Mouse (Mus musculus) heart, postnatal 0 days (tissue): ENCODE results near the gene Gtf2h2. TPM values are rescaled to one million over a fixed set of nuclear protein-coding genes. Genes with fewer than 3 reads are reported as not detected.
"Not testable (repeated sequence)": the region's sequence is repeated elsewhere in the genome, so short reads cannot be mapped to it uniquely, and the experiment has no call there.

Experiments used
- ATAC-seq: fragments of 200-750 bp; cut with Nextera tagmentation; 2 replicates; pipeline ENCODE4 v1.8.0; 2017; ENCODE audit warnings: low read depth, moderate number of reproducible peaks, moderate library complexity; ENCODE audit not compliant: insufficient read depth
- DNase-seq: peaks from one replicate; pipeline ENCODE4 v3.0.0-alpha.2; 2016; ENCODE audit warnings: low spot score
- H3K27ac ChIP-seq: fragments of 300-500 bp; sonication (generic); 2 replicates; pipeline ENCODE4 v1.5.1; 2014; ENCODE audit warnings: low read depth, mild to moderate bottlenecking
- H3K27me3 ChIP-seq: fragments of 300-500 bp; sonication (generic); 2 replicates; pipeline ENCODE4 v1.6.1; 2014; ENCODE audit warnings: low read length, mixed read lengths; ENCODE audit not compliant: control insufficient read depth, insufficient read depth
- H3K36me3 ChIP-seq: fragments of 300-500 bp; sonication (generic); replicated peaks from 2 replicates; pipeline ENCODE4 v1.6.1; 2014; ENCODE audit warnings: low read length, mixed read lengths; ENCODE audit not compliant: control insufficient read depth, insufficient read depth
- H3K4me1 ChIP-seq: fragments of 300-500 bp; sonication (generic); 2 replicates; pipeline ENCODE4 v1.6.1; 2014; ENCODE audit warnings: antibody characterized with exemption; ENCODE audit not compliant: control insufficient read depth, insufficient read depth
- H3K4me2 ChIP-seq: fragments of 300-500 bp; sonication (generic); 2 replicates; pipeline ENCODE4 v1.6.1; 2014; ENCODE audit warnings: low read depth, mild to moderate bottlenecking, low read length, moderate library complexity
- H3K4me3 ChIP-seq: fragments of 300-500 bp; sonication (generic); 2 replicates; pipeline ENCODE4 v1.5.1; 2014; ENCODE audit warnings: low read depth, low read length
- H3K9ac ChIP-seq: fragments of 300-500 bp; sonication (generic); replicated peaks from 2 replicates; pipeline ENCODE4 v1.6.1; 2014; ENCODE audit warnings: low read depth, low read length, mixed read lengths
- H3K9me3 ChIP-seq: fragments of 300-500 bp; sonication (generic); replicated peaks from 2 replicates; pipeline ENCODE4 v1.6.1; 2016; ENCODE audit warnings: low read length; ENCODE audit not compliant: control insufficient read depth
- CTCF ChIP-seq: IDR thresholded peaks from 2 replicates; pipeline ENCODE4 v1.5.1; 2016; ENCODE audit warnings: antibody characterized with exemption, control low read depth, low read depth
- EP300 ChIP-seq: IDR thresholded peaks from 2 replicates; pipeline ENCODE4 v1.6.1; 2016; ENCODE audit warnings: antibody characterized with exemption, low read depth
- WGBS: fragments of 180-500 bp; shearing (Covaris S2); extraction: QIAGEN DNeasy Blood & Tissue Kit; methylation state at CpG from one replicate; pipeline ENCODE4 v1.1.7; 2014; 5-methylcytosine and 5-hydroxymethylcytosine counted together
- polyA plus RNA-seq: library from polyadenylated mRNA; unstranded; fragments of >200 nt; fragmentation: Nextera tagmentation; extraction: Ambion mirVana; gene quantifications from 2 replicates; pipeline ENCODE4 v1.2.1, GENCODE M21; 2015
- total RNA-seq: library from RNA; depleted of rRNA; stranded (reverse); fragments of >200 nt; gene quantifications from 2 replicates; pipeline ENCODE4 v1.2.3, GENCODE M21; 2014; ENCODE audit warnings: low replicate concordance

Gtf2h2 gene
- total and polyA plus RNA-seq, 2 experiments from 2014 or later, result 10.2 to 32.5 TPM

DNA sequence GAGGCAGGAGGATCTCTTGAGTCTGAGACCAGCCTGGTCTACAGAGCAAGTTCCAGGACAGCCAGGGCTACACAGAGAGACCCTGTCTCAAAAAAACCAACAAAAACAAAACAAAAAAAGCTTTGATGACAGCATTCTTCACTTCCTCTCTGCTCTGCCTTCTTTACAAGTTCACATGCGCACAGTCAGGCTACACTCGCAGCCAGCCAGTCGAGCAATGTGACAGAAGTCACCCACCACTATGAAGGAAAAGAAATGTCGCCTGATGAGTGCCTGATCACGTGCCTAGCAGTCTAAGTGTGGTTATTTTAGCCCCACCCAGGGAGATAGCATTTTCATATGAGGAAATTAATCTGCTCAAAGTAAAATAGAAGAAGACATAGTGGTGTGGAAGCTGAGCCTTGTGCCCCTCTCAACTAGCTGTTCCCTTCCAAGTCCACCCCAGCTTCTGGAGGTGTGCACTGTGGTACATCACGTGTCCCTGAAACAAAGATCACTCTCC is 25.3 kb upstream of the Gtf2h2 start:
- TF ChIP-seq EP300 (no peak), CTCF (no peak)
- ATAC-seq (no peak), DNase-seq (no peak)

GRCm38 (mm10) chr13:100516213-100517105 is 24.1 kb upstream of the Gtf2h2 start:
- H3K9ac ChIP-seq, result no peak overlapping the region
- no peak overlapping the region for H3K27ac ChIP-seq
- no peaks in the 10 kb centered on the region for H3K4me1 ChIP-seq
- no peak overlapping the region for H3K4me2 ChIP-seq
- no peaks in the 10 kb centered on the region for H3K27me3 ChIP-seq
- ATAC-seq (no peak), DNase-seq (no peak)
- H3K4me3 ChIP-seq, result no peak overlapping the region
- no peak for TF ChIP-seq EP300
- TF ChIP-seq CTCF, result no peak
- no peaks in the 10 kb centered on the region for H3K9me3 ChIP-seq
- no peaks in the 10 kb centered on the region for H3K36me3 ChIP-seq
- 45% methylated on average over 12 of the region's 12 CpGs for WGBS

More for the DNA sequence above, 25.3 kb upstream of the Gtf2h2 start:
- 71% methylated on average over 6 of the region's 6 CpGs for WGBS
- Histone ChIP-seq H3K4me3 (no peak overlapping the region), H3K27ac (no peak overlapping the region), H3K36me3 (no peaks in the 10 kb centered on the region), H3K9me3 (no peaks in the 10 kb centered on the region), H3K4me2 (no peak overlapping the region), H3K4me1 (no peaks in the 10 kb centered on the region), H3K27me3 (no peaks in the 10 kb centered on the region), H3K9ac (no peak overlapping the region)

GRCm38 (mm10) chr13:100512792-100513191 is 20.4 kb upstream of the Gtf2h2 start:
- 80% methylated on average over 2 of the region's 2 CpGs for WGBS

DNA sequence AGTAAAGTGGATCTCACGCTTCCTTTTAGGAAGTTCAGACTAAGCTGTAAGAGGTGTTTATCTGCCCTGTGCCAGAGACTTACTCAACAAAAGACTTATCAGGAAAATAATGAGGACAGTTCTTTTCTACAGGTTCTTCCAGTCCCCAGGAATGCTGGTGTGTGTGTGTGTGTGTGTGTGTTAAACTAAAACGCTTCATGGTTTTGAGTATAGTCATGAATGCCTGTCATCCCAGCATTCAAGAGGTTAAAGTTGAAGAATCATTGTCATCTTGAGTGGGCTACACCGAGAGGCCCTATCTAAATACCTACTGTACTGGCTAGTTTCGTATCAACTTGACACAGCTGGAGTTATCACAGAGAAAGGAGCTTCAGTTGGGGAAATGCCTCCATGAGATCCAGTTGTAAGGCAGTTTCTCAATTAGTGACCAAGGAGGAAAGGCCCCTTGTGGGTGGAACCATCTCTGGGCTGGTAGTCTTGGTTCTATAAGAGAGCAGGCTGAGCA is 19.5 kb upstream of the Gtf2h2 start:
- Histone ChIP-seq H3K4me3 (no peak overlapping the region), H3K27ac (no peak overlapping the region), H3K4me2 (no peak overlapping the region), H3K9ac (no peak overlapping the region), H3K36me3 (no peaks in the 10 kb centered on the region), H3K9me3 (no peaks in the 10 kb centered on the region), H3K4me1 (no peaks in the 10 kb centered on the region), H3K27me3 (no peaks in the 10 kb centered on the region)
- DNase-seq, result no peak
- no peak for ATAC-seq
- no peak for TF ChIP-seq CTCF
- TF ChIP-seq EP300, result no peak
- 47% methylated on average over 4 of the region's 4 CpGs for WGBS

More at GRCm38 (mm10) chr13:100512792-100513191, 20.4 kb upstream of the Gtf2h2 start:
- TF ChIP-seq EP300 (no peak), CTCF (no peak)
- H3K27me3 ChIP-seq, result no peaks in the 10 kb centered on the region
- no peak overlapping the region for H3K27ac ChIP-seq
- no peak for ATAC-seq
- H3K36me3 ChIP-seq, result no peaks in the 10 kb centered on the region
- no peak overlapping the region for H3K4me2 ChIP-seq
- H3K4me1 ChIP-seq, result no peaks in the 10 kb centered on the region
- no peaks in the 10 kb centered on the region for H3K9me3 ChIP-seq
- DNase-seq, result no peak
- no peak overlapping the region for H3K4me3 ChIP-seq
- no peak overlapping the region for H3K9ac ChIP-seq

DNA sequence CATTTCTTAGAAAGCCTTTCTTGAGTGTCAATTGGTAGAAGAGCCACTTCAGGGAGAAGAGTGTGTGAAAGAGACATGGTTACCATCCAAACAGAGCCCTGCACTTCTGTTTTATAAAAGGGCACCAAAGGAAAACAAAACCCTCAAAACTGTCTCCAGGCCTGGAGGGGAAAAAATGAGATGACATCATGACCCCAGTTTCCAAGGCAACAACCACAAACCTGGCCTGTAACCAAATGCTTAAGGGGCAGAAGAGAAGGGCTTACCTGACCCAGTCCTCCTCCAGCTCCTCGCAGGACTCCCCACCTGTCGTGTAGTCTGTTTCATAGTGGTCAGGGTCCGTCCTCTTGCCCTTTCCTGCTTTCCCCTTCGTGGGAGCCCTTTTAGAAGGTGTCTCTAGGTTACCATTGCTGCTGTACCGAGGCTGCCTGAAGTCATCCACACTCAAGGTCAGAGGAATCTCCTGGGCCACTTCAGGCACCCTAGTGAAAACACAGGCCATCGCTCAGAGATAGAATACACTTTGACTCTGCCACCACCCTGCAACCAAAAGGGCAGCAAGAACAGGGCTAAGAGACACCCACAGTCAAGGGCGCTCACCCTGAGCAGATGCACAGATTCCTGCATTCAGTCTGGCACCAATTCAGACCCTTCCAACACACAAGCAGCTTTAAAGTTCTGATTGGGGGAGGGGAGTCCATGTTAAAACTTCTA is 18.9 kb upstream of the Gtf2h2 start:
- Histone ChIP-seq H3K4me3 (no peak overlapping the region), H3K36me3 (no peaks in the 10 kb centered on the region), H3K27me3 (no peaks in the 10 kb centered on the region), H3K4me2 (no peak overlapping the region), H3K4me1 (no peaks in the 10 kb centered on the region), H3K27ac (no peak overlapping the region), H3K9me3 (no peaks in the 10 kb centered on the region), H3K9ac (no peak overlapping the region)
- TF ChIP-seq EP300 (no peak), CTCF (no peak)
- ATAC-seq (no peak), DNase-seq (no peak)
- 59% methylated on average over 7 of the region's 7 CpGs for WGBS

DNA sequence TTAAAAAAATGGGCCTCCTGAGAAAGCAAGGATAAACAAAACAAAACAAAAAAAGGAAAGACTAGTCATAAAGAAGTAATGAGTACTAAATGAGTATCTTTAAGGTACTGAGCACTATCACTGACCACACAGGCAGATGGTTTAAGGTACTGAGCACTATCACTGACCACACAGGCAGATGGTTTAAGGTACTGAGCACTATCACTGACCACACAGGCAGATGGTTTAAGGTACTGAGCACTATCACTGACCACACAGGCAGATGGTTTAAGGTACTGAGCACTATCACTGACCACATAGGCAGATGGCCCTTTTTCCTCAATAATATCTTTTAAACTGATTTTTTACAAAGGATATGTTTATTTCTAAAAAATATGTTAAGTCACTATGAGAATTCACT is 7.2 kb upstream of the Gtf2h2 start:
- not testable (repeated sequence) for H3K36me3 ChIP-seq, H3K9me3 ChIP-seq, H3K4me3 ChIP-seq

More for the DNA sequence above, 7.2 kb upstream of the Gtf2h2 start:
- not testable (repeated sequence) for H3K27ac ChIP-seq, H3K27me3 ChIP-seq, DNase-seq, H3K4me1 ChIP-seq, H3K4me2 ChIP-seq, ATAC-seq, H3K9ac ChIP-seq
